Mouse (Mus musculus) A20 (cell line): ENCODE measurements around the gene Olfr452.

Experiments
- DNase-seq: peaks from one replicate; pipeline ENCODE4 v3.0.0-alpha.2; 2011; ENCODE audit warnings: low read depth, low spot score

Olfr452 gene

DNA sequence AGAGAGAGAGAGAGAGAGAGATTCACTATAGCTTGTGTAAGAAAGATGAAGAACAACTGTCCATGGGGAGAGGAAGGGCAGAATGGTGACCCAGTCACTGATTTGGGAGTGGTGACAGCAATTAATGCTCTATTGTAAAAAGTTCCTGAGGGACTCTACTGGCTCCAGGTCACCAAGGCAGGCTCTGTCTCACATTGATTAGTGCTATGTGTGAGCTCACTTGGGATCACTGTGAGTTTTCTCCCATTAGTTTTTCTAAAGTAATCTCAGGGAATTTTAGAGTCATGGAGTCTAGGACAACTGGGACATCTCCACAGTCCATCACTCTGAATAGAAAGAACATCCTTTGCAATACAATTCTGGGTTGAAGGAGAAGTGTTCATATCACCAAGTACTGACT is at the start of gene Olfr452:
TSS of gene Olfr452 (plus strand) at position 301 of the 400 bp plus-strand sequence.
- DNase-seq: no peak

DNA sequence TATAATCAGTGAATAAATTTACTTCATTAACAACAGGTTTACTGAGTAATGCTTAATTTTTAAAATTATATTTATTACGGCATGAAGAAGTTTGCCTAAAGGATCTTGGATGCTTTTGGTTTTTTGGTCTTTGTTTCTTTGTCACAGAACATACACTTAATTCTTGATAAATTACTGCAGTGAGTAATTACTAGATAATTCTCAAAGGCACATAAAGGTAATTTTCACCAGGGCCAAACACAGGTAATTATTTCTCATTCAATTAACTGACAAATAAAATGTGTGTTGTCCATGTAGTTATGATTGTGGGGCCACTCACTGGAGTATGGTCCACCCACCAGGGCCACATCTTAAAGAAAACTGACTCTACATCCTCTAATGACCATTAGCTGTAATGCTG is 45.8 kb upstream of the Olfr452 start, which contains the start of gene Olfr453:
TSS of gene Olfr453 (plus strand) at position 301 of the 400 bp plus-strand sequence.
- no peak for DNase-seq

DNA sequence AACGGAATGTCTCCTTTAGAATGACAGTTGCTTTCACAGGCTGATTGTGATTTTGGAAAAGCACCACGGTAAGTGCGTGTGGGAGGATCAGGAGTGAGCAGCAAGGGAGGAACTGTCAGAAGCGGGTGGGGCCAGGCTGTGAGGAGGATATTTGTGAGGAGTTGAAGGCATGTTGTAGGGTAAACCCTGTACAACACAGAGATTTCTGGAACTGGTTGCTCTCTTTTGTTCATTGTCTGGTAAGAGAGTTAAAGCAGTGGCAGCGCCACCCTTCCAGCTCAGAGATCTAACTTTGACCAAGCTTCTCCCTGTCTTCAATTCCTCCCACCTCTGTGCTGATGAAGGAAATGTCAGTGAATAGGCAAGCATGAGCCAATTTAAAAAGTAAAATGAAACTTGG is 42.6 kb upstream of the Olfr452 start:
- no peak for DNase-seq

DNA sequence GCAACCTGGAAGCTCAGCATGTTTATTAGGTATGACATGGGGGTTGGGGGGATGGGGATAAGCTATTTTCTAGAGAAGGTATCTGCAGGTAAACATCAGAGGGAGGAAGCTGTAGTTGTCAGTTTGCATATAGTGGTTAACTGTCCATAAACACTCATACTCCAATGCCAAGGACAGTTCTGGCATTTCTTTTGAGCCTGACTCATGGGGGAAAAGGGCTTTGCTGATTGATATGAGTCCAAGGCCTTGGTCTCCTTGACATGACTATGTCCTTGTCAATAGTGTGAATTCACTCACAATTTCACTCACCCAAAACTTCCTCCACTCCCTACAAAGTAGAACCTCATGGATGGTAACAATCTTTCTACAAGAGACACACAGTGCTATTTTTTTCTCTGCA is 37.0 kb upstream of the Olfr452 start:
- DNase-seq: no peak

DNA sequence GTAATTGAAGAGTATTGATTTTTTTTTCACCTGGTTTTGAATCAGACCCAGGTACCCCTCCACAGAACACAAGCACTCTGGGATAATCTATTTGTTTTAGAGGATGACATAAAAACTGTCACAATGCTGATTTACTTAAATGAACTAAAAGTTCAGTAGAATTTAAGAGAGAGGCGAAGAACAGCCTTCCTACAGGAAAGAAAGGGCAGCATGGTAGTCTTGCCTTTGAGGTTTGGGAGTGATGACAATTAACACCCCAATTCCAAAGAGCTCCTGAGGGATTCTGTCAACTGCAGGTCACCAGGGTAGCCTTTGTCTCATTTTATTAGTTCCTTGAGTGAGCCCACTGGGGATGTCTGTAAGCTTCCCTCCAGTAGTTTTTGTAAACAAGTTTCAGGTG is 28.8 kb upstream of the Olfr452 start, which contains the start of gene Olfr38:
TSS of gene Olfr38 (plus strand) at position 301 of the 400 bp plus-strand sequence.
- DNase-seq: no peak

DNA sequence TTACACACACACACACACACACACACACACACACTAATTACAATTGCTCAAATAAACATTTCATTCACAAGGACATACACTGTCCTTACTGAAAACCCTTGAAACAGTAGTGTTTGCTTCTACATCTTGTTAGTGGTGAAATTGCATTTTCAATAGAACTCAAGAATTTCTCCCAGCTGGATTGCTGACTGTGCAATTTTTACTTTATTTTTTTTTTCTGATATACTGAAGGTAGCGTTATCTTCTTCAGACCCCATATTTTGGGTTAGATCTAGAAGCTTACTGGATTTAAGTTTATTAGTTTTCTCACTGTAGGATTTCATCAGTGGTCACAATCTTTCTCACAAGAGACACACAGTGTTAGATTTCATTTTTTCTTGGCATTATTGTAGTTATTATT is 7.8 kb upstream of the Olfr452 start:
- no peak for DNase-seq

DNA sequence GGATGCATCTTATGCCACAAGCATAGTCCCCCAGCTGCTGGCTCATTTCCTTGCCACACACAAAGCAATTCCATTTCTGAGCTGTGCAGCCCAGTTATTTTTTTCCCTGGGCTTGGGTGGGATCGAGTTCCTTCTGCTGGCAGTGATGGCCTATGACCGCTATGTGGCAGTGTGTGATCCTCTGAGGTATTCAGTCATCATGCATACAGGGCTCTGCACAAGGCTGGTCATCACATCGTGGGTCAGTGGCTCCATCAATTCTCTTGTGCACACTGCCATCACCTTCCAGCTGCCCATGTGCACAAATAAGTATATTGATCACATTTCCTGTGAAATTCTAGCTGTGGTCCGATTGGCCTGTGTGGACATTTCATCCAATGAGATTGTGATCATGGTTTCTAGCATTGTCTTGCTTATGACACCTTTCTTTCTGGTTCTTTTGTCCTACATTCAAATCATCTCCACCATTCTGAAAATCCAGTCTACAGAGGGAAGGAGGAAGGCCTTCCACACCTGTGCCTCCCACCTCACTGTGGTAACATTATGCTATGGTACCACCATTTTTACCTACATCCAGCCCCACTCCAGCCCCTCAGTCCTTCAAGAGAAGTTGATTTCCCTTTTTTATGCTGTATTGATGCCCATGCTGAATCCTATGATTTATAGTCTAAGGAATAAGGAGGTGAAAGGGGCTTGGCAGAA is 5.5 kb downstream of the Olfr452 start:
- no peak for DNase-seq

DNA sequence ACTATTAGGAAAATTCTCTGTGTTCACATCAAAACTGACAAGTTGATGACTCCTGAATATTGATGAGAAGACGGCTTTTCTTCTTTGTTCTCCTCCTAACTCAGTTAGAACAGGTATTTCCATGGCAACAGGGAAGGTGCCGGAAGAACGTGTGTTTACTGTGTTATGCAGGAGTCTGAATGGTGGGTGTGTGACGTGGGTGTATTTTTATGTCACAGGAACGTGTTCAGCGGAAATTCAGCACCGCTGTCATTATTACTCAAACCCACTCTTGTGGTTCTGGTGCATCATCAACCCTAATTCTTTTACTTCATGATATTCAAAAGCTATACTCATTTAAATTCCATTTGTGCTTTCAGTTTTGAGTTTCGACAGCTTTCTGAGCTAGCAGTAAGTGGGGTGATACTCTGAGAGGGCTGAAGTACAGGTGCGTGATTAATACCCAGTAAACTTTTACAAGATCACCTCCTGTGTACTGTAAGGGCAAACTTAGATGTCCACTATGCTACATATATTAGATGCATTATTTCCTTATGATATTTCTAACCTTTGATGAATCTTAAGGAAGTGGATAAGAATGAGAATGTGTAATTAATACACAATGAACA is 6.2 kb downstream of the Olfr452 start:
- no peak for DNase-seq

DNA sequence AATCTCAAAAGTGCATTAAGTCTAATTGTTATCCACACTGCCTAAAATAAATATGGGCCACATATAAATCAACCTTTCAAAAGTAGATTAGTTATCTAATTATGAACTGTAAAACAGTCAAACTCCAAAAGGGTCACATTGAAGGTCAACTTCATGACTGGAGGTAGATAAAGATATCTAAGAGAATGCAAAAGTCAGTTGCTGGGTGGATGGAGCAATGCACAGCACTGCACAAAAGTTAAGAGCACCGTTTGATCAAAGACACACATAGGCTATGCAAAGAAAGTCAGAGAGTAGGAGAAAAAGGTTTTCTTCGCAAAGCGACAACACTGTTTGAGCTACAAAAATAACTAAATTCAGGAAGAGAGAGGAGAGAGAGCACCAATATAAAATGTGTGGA is 10.1 kb downstream of the Olfr452 start:
- no peak for DNase-seq

DNA sequence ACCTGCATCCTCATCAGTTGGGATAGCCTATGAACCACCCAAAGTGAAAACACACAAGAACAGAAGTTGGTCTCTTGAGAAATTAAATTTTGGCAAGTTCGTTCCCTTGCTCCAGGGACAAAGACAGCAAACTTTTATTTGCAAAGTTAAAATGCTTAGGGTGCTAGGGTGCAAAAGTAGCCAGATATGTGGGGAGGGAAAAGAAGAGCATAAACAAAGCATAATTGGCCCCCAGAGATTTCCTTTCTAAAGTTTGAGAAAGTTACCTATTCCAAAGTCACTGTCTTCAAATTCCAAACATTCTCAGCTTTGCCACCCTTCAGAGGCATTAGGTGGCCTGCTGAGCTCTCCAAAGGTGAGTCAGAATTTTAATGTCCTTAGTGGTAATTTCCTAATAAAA is 26.7 kb downstream of the Olfr452 start, which contains the start of gene Olfr450:
TSS of gene Olfr450 (plus strand) at position 301 of the 400 bp plus-strand sequence.
- no peak for DNase-seq

DNA sequence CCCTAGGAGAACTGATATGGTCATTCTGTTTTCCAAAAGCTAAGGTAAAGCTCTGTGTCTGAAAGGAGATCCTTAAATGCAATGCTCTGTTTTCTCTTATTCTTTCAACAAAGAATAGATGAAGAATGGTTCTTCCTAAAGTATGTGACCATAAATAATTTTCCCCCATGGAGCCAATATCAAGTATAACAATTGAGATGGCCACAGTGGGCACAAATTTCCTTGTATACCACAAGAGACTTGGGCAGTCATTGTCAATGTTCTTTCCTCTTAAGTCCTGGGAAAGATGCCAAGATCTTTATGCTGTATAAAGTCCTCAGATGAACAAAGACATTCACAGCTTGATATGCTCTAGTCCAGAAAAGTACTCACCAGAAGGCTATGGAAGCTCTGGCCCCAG is 49.2 kb downstream of the Olfr452 start, which contains the start of gene Olfr449:
TSS of gene Olfr449 (plus strand) at position 301 of the 400 bp plus-strand sequence.
- no peak for DNase-seq
